Mouse (Mus musculus): ENCODE data around the gene Optn. TPM values are rescaled to one million over a fixed set of nuclear protein-coding genes. Genes with fewer than 3 reads are reported as not detected.
A peak's percentile ranks its signal among the peaks of the same experiment; 100 is the strongest.

Gene Optn
- polyA plus RNA-seq, 1 experiment from 2014 or later: 18.9 TPM

GRCm38 (mm10) chr2:5038320-5038719 lies 25.5 kb downstream of the Optn start:
- Histone ChIP-seq H3K4me2 (no peak overlapping the region), H3K27me3 (replicated peaks) (no peaks in the 10 kb centered on the region), H3K4me1 (0 out of 2 replicates have a peak, but pooled peaks cover 6% of the 10 kb centered on the region), H3K27ac (replicated peaks) (no peak overlapping the region), H3K9ac (replicated peaks) (no peak overlapping the region), H3K36me3 (0 out of 2 replicates have a peak, but pooled peaks cover 5% of the 10 kb centered on the region), H3K4me3 (replicated peaks) (no peak overlapping the region), H3K9me3 (replicated peaks) (no peaks in the 10 kb centered on the region)
- WGBS: 26% methylated on average over 5 of the region's 5 CpGs
- ATAC-seq (ENCODE audit: low FRiP score): peak; percentile 35; the same call in 1 of the 2 replicates

- 19% methylated on average over 3 of the region's 3 CpGs for WGBS
These were observed 26.5 kb downstream of the Optn start for GRCm38 (mm10) chr2:5037390-5037789.

GRCm38 (mm10) chr2:5036411-5037076 lies 27.3 kb downstream of the Optn start:
- H3K9me3 ChIP-seq (replicated peaks): no peaks in the 10 kb centered on the region
- WGBS: 82% methylated on average over 10 of the region's 10 CpGs
- no peak overlapping the region for H3K9ac ChIP-seq (replicated peaks)
- no peak overlapping the region for H3K27ac ChIP-seq (replicated peaks)
- H3K4me2 ChIP-seq: no peak overlapping the region
- no peak overlapping the region for H3K4me3 ChIP-seq (replicated peaks)
- no peaks in the 10 kb centered on the region for H3K27me3 ChIP-seq (replicated peaks)
- 0 out of 2 replicates have a peak, but pooled peaks cover 6% of the 10 kb centered on the region for H3K4me1 ChIP-seq
- ATAC-seq (ENCODE audit: low FRiP score): no peak
- H3K36me3 ChIP-seq: 0 out of 2 replicates have a peak, but pooled peaks cover 5% of the 10 kb centered on the region

More at GRCm38 (mm10) chr2:5037390-5037789, 26.5 kb downstream of the Optn start:
- Histone ChIP-seq H3K9ac (replicated peaks) (no peak overlapping the region), H3K4me3 (replicated peaks) (no peak overlapping the region), H3K27ac (replicated peaks) (no peak overlapping the region), H3K9me3 (replicated peaks) (no peaks in the 10 kb centered on the region), H3K36me3 (0 out of 2 replicates have a peak, but pooled peaks cover 5% of the 10 kb centered on the region), H3K4me2 (no peak overlapping the region), H3K27me3 (replicated peaks) (no peaks in the 10 kb centered on the region), H3K4me1 (0 out of 2 replicates have a peak, but pooled peaks cover 6% of the 10 kb centered on the region)
- no peak for ATAC-seq (ENCODE audit: low FRiP score)

GRCm38 (mm10) chr2:5035241-5035640 lies 28.6 kb downstream of the Optn start:
- no peak overlapping the region for H3K4me3 ChIP-seq (replicated peaks)
- WGBS: 83% methylated on average over 9 of the region's 9 CpGs
- no peaks in the 10 kb centered on the region for H3K9me3 ChIP-seq (replicated peaks)

GRCm38 (mm10) chr2:5034801-5035200 lies 29.1 kb downstream of the Optn start:
- 0 out of 2 replicates have a peak, but pooled peaks cover 6% of the 10 kb centered on the region for H3K4me1 ChIP-seq
- H3K4me2 ChIP-seq: no peak overlapping the region
- H3K27ac ChIP-seq (replicated peaks): no peak overlapping the region
- H3K9ac ChIP-seq (replicated peaks): no peak overlapping the region
- no peak overlapping the region for H3K4me3 ChIP-seq (replicated peaks)
- 86% methylated on average over 8 of the region's 8 CpGs for WGBS
- no peaks in the 10 kb centered on the region for H3K9me3 ChIP-seq (replicated peaks)
- no peaks in the 10 kb centered on the region for H3K27me3 ChIP-seq (replicated peaks)
- ATAC-seq (ENCODE audit: low FRiP score): no peak
- H3K36me3 ChIP-seq: 0 out of 2 replicates have a peak, but pooled peaks cover 5% of the 10 kb centered on the region

More at GRCm38 (mm10) chr2:5035241-5035640, 28.6 kb downstream of the Optn start:
- Histone ChIP-seq H3K36me3 (0 out of 2 replicates have a peak, but pooled peaks cover 5% of the 10 kb centered on the region), H3K4me2 (no peak overlapping the region), H3K4me1 (0 out of 2 replicates have a peak, but pooled peaks cover 6% of the 10 kb centered on the region), H3K27me3 (replicated peaks) (no peaks in the 10 kb centered on the region), H3K27ac (replicated peaks) (no peak overlapping the region), H3K9ac (replicated peaks) (no peak overlapping the region)
- no peak for ATAC-seq (ENCODE audit: low FRiP score)

GRCm38 (mm10) chr2:5033546-5034420 lies 30.1 kb downstream of the Optn start:
- Histone ChIP-seq H3K9me3 (replicated peaks) (no peaks in the 10 kb centered on the region), H3K36me3 (0 out of 2 replicates have a peak, but pooled peaks cover 5% of the 10 kb centered on the region), H3K27me3 (replicated peaks) (no peaks in the 10 kb centered on the region), H3K4me3 (replicated peaks) (no peak overlapping the region), H3K4me2 (no peak overlapping the region), H3K9ac (replicated peaks) (no peak overlapping the region), H3K4me1 (0 out of 2 replicates have a peak, but pooled peaks cover 6% of the 10 kb centered on the region), H3K27ac (replicated peaks) (no peak overlapping the region)
- ATAC-seq (ENCODE audit: low FRiP score): no peak
- WGBS: 66% methylated on average over 15 of the region's 15 CpGs

GRCm38 (mm10) chr2:5032665-5033064 lies 31.2 kb downstream of the Optn start:
- Histone ChIP-seq H3K9me3 (replicated peaks) (no peaks in the 10 kb centered on the region), H3K4me1 (no peaks in the 10 kb centered on the region), H3K4me3 (replicated peaks) (no peak overlapping the region), H3K9ac (replicated peaks) (no peak overlapping the region), H3K36me3 (peaks cover 7% of the 10 kb centered on the region; the same call in 1 of the 2 replicates), H3K27me3 (replicated peaks) (no peaks in the 10 kb centered on the region), H3K4me2 (no peak overlapping the region), H3K27ac (replicated peaks) (no peak overlapping the region)
- 83% methylated on average over 5 of the region's 5 CpGs for whole genome bisulfite sequencing
- ATAC-seq (ENCODE audit: low FRiP score): no peak

GRCm38 (mm10) chr2:5031215-5031614 lies 32.6 kb downstream of the Optn start:
- Histone ChIP-seq H3K4me1 (no peaks in the 10 kb centered on the region), H3K9me3 (replicated peaks) (no peaks in the 10 kb centered on the region), H3K27me3 (replicated peaks) (no peaks in the 10 kb centered on the region), H3K36me3 (peaks cover 9% of the 10 kb centered on the region; the same call in 1 of the 2 replicates), H3K9ac (replicated peaks) (no peak overlapping the region), H3K27ac (replicated peaks) (no peak overlapping the region), H3K4me3 (replicated peaks) (no peak overlapping the region), H3K4me2 (no peak overlapping the region)
- WGBS: 82% methylated on average over 7 of the region's 7 CpGs
- no peak for ATAC-seq (ENCODE audit: low FRiP score)

- Histone ChIP-seq H3K27me3 (replicated peaks) (no peaks in the 10 kb centered on the region), H3K36me3 (peaks cover 4% of the 10 kb centered on the region; the same call in 1 of the 2 replicates), H3K9ac (replicated peaks) (no peak overlapping the region), H3K4me2 (no peak overlapping the region), H3K27ac (replicated peaks) (no peak overlapping the region), H3K9me3 (replicated peaks) (no peaks in the 10 kb centered on the region), H3K4me3 (replicated peaks) (no peak overlapping the region), H3K4me1 (no peaks in the 10 kb centered on the region)
- WGBS: 87% methylated on average over 4 of the region's 4 CpGs
- no peak for ATAC-seq (ENCODE audit: low FRiP score)
These were observed 34.0 kb downstream of the Optn start for GRCm38 (mm10) chr2:5029808-5030207.

- Histone ChIP-seq H3K9ac (replicated peaks) (no peak overlapping the region), H3K27me3 (replicated peaks) (no peaks in the 10 kb centered on the region), H3K36me3 (peaks cover 4% of the 10 kb centered on the region; the same call in 1 of the 2 replicates), H3K27ac (replicated peaks) (no peak overlapping the region), H3K9me3 (replicated peaks) (no peaks in the 10 kb centered on the region), H3K4me1 (no peaks in the 10 kb centered on the region), H3K4me2 (no peak overlapping the region), H3K4me3 (replicated peaks) (no peak overlapping the region)
- 88% methylated on average over 7 of the region's 7 CpGs for WGBS
- no peak for ATAC-seq (ENCODE audit: low FRiP score)
These were observed 35.8 kb downstream of the Optn start for GRCm38 (mm10) chr2:5028047-5028446.

GRCm38 (mm10) chr2:5027057-5027456 lies 36.8 kb downstream of the Optn start:
- no peak overlapping the region for H3K27ac ChIP-seq (replicated peaks)
- no peak overlapping the region for H3K4me2 ChIP-seq
- peaks cover 4% of the 10 kb centered on the region; the same call in 1 of the 2 replicates for H3K36me3 ChIP-seq
- WGBS: 52% methylated on average over 6 of the region's 6 CpGs
- H3K4me3 ChIP-seq (replicated peaks): no peak overlapping the region
- no peak overlapping the region for H3K9ac ChIP-seq (replicated peaks)
- ATAC-seq (ENCODE audit: low FRiP score): no peak
- H3K4me1 ChIP-seq: no peaks in the 10 kb centered on the region
- no peaks in the 10 kb centered on the region for H3K9me3 ChIP-seq (replicated peaks)
- no peaks in the 10 kb centered on the region for H3K27me3 ChIP-seq (replicated peaks)

All from neural tube, embryonic 15.5 days (tissue).